Mouse (Mus musculus): ENCODE results near the gene Olfr91.
A peak's percentile ranks its signal among the peaks of the same experiment; 100 is the strongest.
"Not testable (repeated sequence)": the region's sequence is repeated elsewhere in the genome, so short reads cannot be mapped to it uniquely, and the experiment has no call there.

The Olfr91 gene

GRCm38 (mm10) chr17:37098178-37098577 lies at the start of gene Olfr91:
TSS of gene Olfr91 (minus strand) at chr17:37098278.
- DNase-seq (ENCODE audit: low spot score in 2 of 2): no peak

- DNase-seq (ENCODE audit: low spot score in 2 of 2): not testable (repeated sequence)
Observed at GRCm38 (mm10) chr17:37131366-37131765, 33.3 kb upstream of the Olfr91 start.

- DNase-seq (ENCODE audit: low spot score in 2 of 2): no peak
Observed at GRCm38 (mm10) chr17:37119988-37120387, 21.9 kb upstream of the Olfr91 start, which contains the start of gene Olfr92. TSS of gene Olfr92 (minus strand) at chr17:37120088.

- DNase-seq (ENCODE audit: low spot score in 2 of 2): no peak
Observed at GRCm38 (mm10) chr17:37093289-37093688, 4.8 kb downstream of the Olfr91 start.

GRCm38 (mm10) chr17:37092198-37092597 lies 5.9 kb downstream of the Olfr91 start:
- no peak for DNase-seq (ENCODE audit: low spot score in 2 of 2)

- DNase-seq (ENCODE audit: low spot score in 2 of 2): no peak
Observed at GRCm38 (mm10) chr17:37088399-37088798, 9.7 kb downstream of the Olfr91 start, which contains the start of gene Olfr90. TSS of gene Olfr90 (minus strand) at chr17:37088499.

- no peak for DNase-seq (ENCODE audit: low spot score in 2 of 2)
Observed at GRCm38 (mm10) chr17:37085545-37085944, 12.5 kb downstream of the Olfr91 start.

GRCm38 (mm10) chr17:37084632-37085031 lies 13.4 kb downstream of the Olfr91 start:
- no peak for DNase-seq (ENCODE audit: low spot score in 2 of 2)

- DNase-seq (ENCODE audit: low spot score in 2 of 2): peak in 1 of 2 experiments; percentile 27
Observed at GRCm38 (mm10) chr17:37083327-37083726, 14.8 kb downstream of the Olfr91 start.

- DNase-seq (ENCODE audit: low spot score in 2 of 2): no peak
Observed at GRCm38 (mm10) chr17:37081659-37082058, 16.4 kb downstream of the Olfr91 start.

- DNase-seq (ENCODE audit: low spot score in 2 of 2): no peak
Observed at GRCm38 (mm10) chr17:37080119-37080518, 18.0 kb downstream of the Olfr91 start.

- peak; percentile 7 to 12 for DNase-seq (ENCODE audit: low spot score in 2 of 2)
Observed at GRCm38 (mm10) chr17:37078990-37079389, 19.1 kb downstream of the Olfr91 start.

GRCm38 (mm10) chr17:37078193-37078592 lies 19.9 kb downstream of the Olfr91 start:
- peak in 1 of 2 experiments; percentile 9 for DNase-seq (ENCODE audit: low spot score in 2 of 2)

- DNase-seq (ENCODE audit: low spot score in 2 of 2): peak in 1 of 2 experiments; percentile 4
Observed at GRCm38 (mm10) chr17:37075766-37076165, 22.3 kb downstream of the Olfr91 start.

- DNase-seq (ENCODE audit: low spot score in 2 of 2): peak in 1 of 2 experiments; percentile 7
Observed at GRCm38 (mm10) chr17:37075181-37075580, 22.9 kb downstream of the Olfr91 start.

- DNase-seq (ENCODE audit: low spot score in 2 of 2): peak; percentile 14 to 25
Observed at GRCm38 (mm10) chr17:37072730-37073276, 25.3 kb downstream of the Olfr91 start.

- DNase-seq (ENCODE audit: low spot score in 2 of 2): peak in 1 of 2 experiments; percentile 7
Observed at GRCm38 (mm10) chr17:37072080-37072729, 25.9 kb downstream of the Olfr91 start.

GRCm38 (mm10) chr17:37070121-37070520 lies 28.0 kb downstream of the Olfr91 start:
- DNase-seq (ENCODE audit: low spot score in 2 of 2): peak; percentile 4 to 5

GRCm38 (mm10) chr17:37067861-37068260 lies 30.2 kb downstream of the Olfr91 start:
- DNase-seq (ENCODE audit: low spot score in 2 of 2): no peak

GRCm38 (mm10) chr17:37065993-37066392 lies 32.1 kb downstream of the Olfr91 start:
- no peak for DNase-seq (ENCODE audit: low spot score in 2 of 2)

GRCm38 (mm10) chr17:37063686-37064495 lies 34.2 kb downstream of the Olfr91 start:
- DNase-seq (ENCODE audit: low spot score in 2 of 2): no peak

GRCm38 (mm10) chr17:37063063-37063462 lies 35.0 kb downstream of the Olfr91 start:
- DNase-seq (ENCODE audit: low spot score in 2 of 2): no peak

Measured in frontal cortex, postnatal 10 days (tissue).